9 mouse cellular contexts compared by ENCODE assay signal in genomic region chr7:19341250-19341649, GRCm38 (mm10). TPM values are rescaled to one million over a fixed set of nuclear protein-coding genes. Genes with fewer than 3 reads are reported as not detected.
A peak's percentile ranks its signal among the peaks of the same experiment; 100 is the strongest.
DNase-seq lines count a peak whose midpoint lies in the region; ATAC-seq and TF ChIP-seq lines count a peak whose summit lies in the region.
"Had no signal": no experiment of that assay in that cellular context is flagged by ENCODE, and none has a peak within 500 bp of the region (broad histone marks: within the 10 kb centered on the region; RNA-seq: fewer than 3 reads in every experiment).

No protein-coding gene starts in this region.

- WGBS in kidney, embryonic 16.5 days = 18% methylated on average over 10 of the region's 10 CpGs
- WGBS in embryonic facial prominence, embryonic 15.5 days = 22% methylated on average over 10 of the region's 10 CpGs
- WGBS in hindbrain, embryonic 15.5 days = 23% methylated on average over 10 of the region's 10 CpGs

- peak overlapping the region; percentile 50 for H3K4me3 ChIP-seq in kidney, embryonic 16.5 days (ENCODE audit: low read length)
- H3K4me3 ChIP-seq in embryonic facial prominence, embryonic 15.5 days (replicated peaks) = no peak overlapping the region
- H3K4me3 ChIP-seq in hindbrain, embryonic 15.5 days = peak overlapping the region; percentile 45
- H3K4me3 ChIP-seq in myocyte = peak overlapping the region; percentile 20

- H3K79me2 ChIP-seq in myocyte (ENCODE audit: control insufficient read depth, insufficient read depth) = no peaks in the 10 kb centered on the region

- H3K4me2 ChIP-seq in kidney, embryonic 16.5 days (replicated peaks; ENCODE audit: low read depth, low read length) = peak overlapping the region; percentile 87
- peak overlapping the region; percentile 91 for H3K4me2 ChIP-seq in embryonic facial prominence, embryonic 15.5 days (replicated peaks)
- peak overlapping the region; percentile 95 for H3K4me2 ChIP-seq in hindbrain, embryonic 15.5 days
- H3K4me2 ChIP-seq in myocyte (ENCODE audit: low read depth) = peak overlapping the region; percentile 86

- no peaks in the 10 kb centered on the region for H3K9me3 ChIP-seq in kidney, embryonic 16.5 days (ENCODE audit: low read length)
- no peaks in the 10 kb centered on the region for H3K9me3 ChIP-seq in embryonic facial prominence, embryonic 15.5 days (replicated peaks)
- H3K9me3 ChIP-seq in hindbrain, embryonic 15.5 days = no peaks in the 10 kb centered on the region

- peak overlapping the region; percentile 61; the same call in 1 of the 2 replicates for H3K9ac ChIP-seq in kidney, embryonic 16.5 days (replicated peaks; ENCODE audit: low read length)
- H3K9ac ChIP-seq in embryonic facial prominence, embryonic 15.5 days = no peak overlapping the region
- no peak overlapping the region for H3K9ac ChIP-seq in hindbrain, embryonic 15.5 days

- no peak for ATAC-seq in kidney, embryonic 16.5 days (ENCODE audit: low FRiP score, low TSS enrichment)
- no peak for ATAC-seq in embryonic facial prominence, embryonic 15.5 days (ENCODE audit: insufficient number of reproducible peaks, low FRiP score, low TSS enrichment, low read depth)
- no peak for ATAC-seq in hindbrain, embryonic 15.5 days (ENCODE audit: low FRiP score, low read depth)

- peaks cover 38% of the 10 kb centered on the region for H3K4me1 ChIP-seq in kidney, embryonic 16.5 days (ENCODE audit: insufficient read depth, low read length)
- H3K4me1 ChIP-seq in embryonic facial prominence, embryonic 15.5 days = peaks cover 39% of the 10 kb centered on the region
- peaks cover 44% of the 10 kb centered on the region for H3K4me1 ChIP-seq in hindbrain, embryonic 15.5 days (replicated peaks)

- H3ac ChIP-seq in myocyte (ENCODE audit: control insufficient read depth, insufficient read length) = no peak overlapping the region

- no peak for DNase-seq in kidney, adult 8-10 months
- no peak for DNase-seq in adrenal gland, postnatal 36 days
- no peak for DNase-seq in urinary bladder, postnatal 25 days (ENCODE audit: low spot score)
- no peak for DNase-seq in embryo, embryonic 10 days (ENCODE audit: low spot score)

- no peak for TF ChIP-seq POLR2A in myocyte (IDR thresholded peaks at IDR 0.05; ENCODE audit: insufficient read length, low read depth)

- no peaks in the 10 kb centered on the region for H3K36me3 ChIP-seq in kidney, embryonic 16.5 days (ENCODE audit: insufficient read depth, low read length)
- no peaks in the 10 kb centered on the region for H3K36me3 ChIP-seq in embryonic facial prominence, embryonic 15.5 days
- no peaks in the 10 kb centered on the region for H3K36me3 ChIP-seq in hindbrain, embryonic 15.5 days
- no peaks in the 10 kb centered on the region for H3K36me3 ChIP-seq in myocyte (ENCODE audit: control insufficient read depth, insufficient read depth)

- H3K27ac ChIP-seq in kidney, embryonic 16.5 days (ENCODE audit: low read length) = no peak overlapping the region
- no peak overlapping the region for H3K27ac ChIP-seq in embryonic facial prominence, embryonic 15.5 days (replicated peaks)
- no peak overlapping the region for H3K27ac ChIP-seq in hindbrain, embryonic 15.5 days (replicated peaks)

- H3K27me3 ChIP-seq in kidney, embryonic 16.5 days (ENCODE audit: insufficient read depth, low read length) = peaks cover 13% of the 10 kb centered on the region
- peaks cover 11% of the 10 kb centered on the region; the same call in 1 of the 2 replicates for H3K27me3 ChIP-seq in embryonic facial prominence, embryonic 15.5 days
- H3K27me3 ChIP-seq in hindbrain, embryonic 15.5 days = 0 out of 2 replicates have a peak, but pooled peaks cover 14% of the 10 kb centered on the region
- no peaks in the 10 kb centered on the region for H3K27me3 ChIP-seq in myocyte (ENCODE audit: control insufficient read depth, insufficient read depth, insufficient read length)

TF ChIP-seq in myocyte, 11 proteins besides CTCF, POLR2A, EP300 and RAD21:
- no peak for TF ChIP-seq TCF12 (IDR thresholded peaks at IDR 0.05; ENCODE audit: insufficient read depth, poor library complexity, severe bottlenecking)
- no peak for TF ChIP-seq REST (IDR thresholded peaks at IDR 0.05; ENCODE audit: insufficient read depth, insufficient read length)
- TF ChIP-seq MYOG (IDR thresholded peaks at IDR 0.05; ENCODE audit: control insufficient read depth in 1 of 3, insufficient read depth in 1 of 3, insufficient read length in 2 of 3, low read depth in 2 of 3) = no peak
- TF ChIP-seq TCF3 (IDR thresholded peaks at IDR 0.05; ENCODE audit: insufficient read length, low read depth) = no peak
- no peak for TF ChIP-seq SRF (IDR thresholded peaks at IDR 0.05; ENCODE audit: control insufficient read depth, insufficient read length, low read depth)
- TF ChIP-seq USF1 (IDR thresholded peaks at IDR 0.05; ENCODE audit: low read depth) = no peak
- no peak for TF ChIP-seq MYOD1 (IDR thresholded peaks at IDR 0.05; ENCODE audit: control insufficient read depth in 1 of 3, insufficient read length in 2 of 3, low read depth in 2 of 3)
- TF ChIP-seq MAX (IDR thresholded peaks at IDR 0.05; ENCODE audit: low read depth) = no peak
- no peak for TF ChIP-seq POLR2AphosphoS2 (IDR thresholded peaks at IDR 0.05; ENCODE audit: insufficient read length, low read depth)
- TF ChIP-seq CEBPB (IDR thresholded peaks at IDR 0.05; ENCODE audit: insufficient read depth, poor library complexity, severe bottlenecking) = no peak
- TF ChIP-seq E2F4 (IDR thresholded peaks at IDR 0.05; ENCODE audit: insufficient read depth) = no peak

RNA-seq across cellular contexts. Expression of gene Ercc1, which starts 3.3 kb away (rescaled TPM):
- polyA plus RNA-seq in kidney, embryonic 16.5 days (2015; fragmentation: Nextera tagmentation; extraction: Ambion mirVana) = 81.8 and 86.1 TPM in 2 replicates
- 83.0 and 85.5 TPM in 2 replicates for polyA plus RNA-seq in embryonic facial prominence, embryonic 15.5 days (2015; fragmentation: Nextera tagmentation; extraction: Ambion mirVana)
- polyA plus RNA-seq in hindbrain, embryonic 15.5 days (2015; fragmentation: Nextera tagmentation; extraction: Ambion mirVana) = 84.8 and 88.9 TPM in 2 replicates
- polyA plus RNA-seq in myocyte (2012; fragmentation: generic; extraction: Trizol) = 83.1 TPM
- total RNA-seq in adrenal gland, postnatal 36 days (2021) = 10 to 100 TPM; 33.0 to 38.8 TPM

RNA-seq across cellular contexts. Expression of gene Cd3eap, which starts 18.0 kb away (rescaled TPM):
- 25.0 and 27.7 TPM in 2 replicates for polyA plus RNA-seq in kidney, embryonic 16.5 days (2015; fragmentation: Nextera tagmentation; extraction: Ambion mirVana)
- 30.4 and 32.0 TPM in 2 replicates for polyA plus RNA-seq in embryonic facial prominence, embryonic 15.5 days (2015; fragmentation: Nextera tagmentation; extraction: Ambion mirVana)
- polyA plus RNA-seq in hindbrain, embryonic 15.5 days (2015; fragmentation: Nextera tagmentation; extraction: Ambion mirVana) = 21.2 and 22.5 TPM in 2 replicates
- polyA plus RNA-seq in myocyte (2012; fragmentation: generic; extraction: Trizol) = 13.7 TPM
- total RNA-seq in adrenal gland, postnatal 36 days (2021) = 10 to 100 TPM; 11.3 to 12.8 TPM

RNA-seq across cellular contexts. Expression of gene Ppp1r13l, which starts 18.3 kb away (rescaled TPM):
- polyA plus RNA-seq in kidney, embryonic 16.5 days (2015; fragmentation: Nextera tagmentation; extraction: Ambion mirVana) = 3.3 and 4.0 TPM in 2 replicates
- 17.2 and 22.7 TPM in 2 replicates for polyA plus RNA-seq in embryonic facial prominence, embryonic 15.5 days (2015; fragmentation: Nextera tagmentation; extraction: Ambion mirVana)
- polyA plus RNA-seq in hindbrain, embryonic 15.5 days (2015; fragmentation: Nextera tagmentation; extraction: Ambion mirVana) = 2.6 and 3.0 TPM in 2 replicates
- 36.0 TPM for polyA plus RNA-seq in myocyte (2012; fragmentation: generic; extraction: Trizol)
- total RNA-seq in adrenal gland, postnatal 36 days (2021) = 1 to 10 TPM; 5.8 to 8.9 TPM

RNA-seq across cellular contexts. Expression of gene Fosb, which starts 31.4 kb away (rescaled TPM):
- polyA plus RNA-seq in kidney, embryonic 16.5 days (2015; fragmentation: Nextera tagmentation; extraction: Ambion mirVana) = 0.17 and 0.22 TPM in 2 replicates
- polyA plus RNA-seq in embryonic facial prominence, embryonic 15.5 days (2015; fragmentation: Nextera tagmentation; extraction: Ambion mirVana) = 0.21 and 0.69 TPM in 2 replicates
- 0.08 and 0.14 TPM in 2 replicates for polyA plus RNA-seq in hindbrain, embryonic 15.5 days (2015; fragmentation: Nextera tagmentation; extraction: Ambion mirVana)
- 0.82 TPM for polyA plus RNA-seq in myocyte (2012; fragmentation: generic; extraction: Trizol)
- 10 to 100 TPM; 11.2 to 23.6 TPM for total RNA-seq in adrenal gland, postnatal 36 days (2021)
- polyA plus RNA-seq: limb, embryonic 11.5 days had no signal

RNA-seq across cellular contexts. Expression of gene Ercc2, which starts 40.6 kb away (rescaled TPM):
- 16.7 and 19.0 TPM in 2 replicates for polyA plus RNA-seq in kidney, embryonic 16.5 days (2015; fragmentation: Nextera tagmentation; extraction: Ambion mirVana)
- 16.9 and 18.3 TPM in 2 replicates for polyA plus RNA-seq in embryonic facial prominence, embryonic 15.5 days (2015; fragmentation: Nextera tagmentation; extraction: Ambion mirVana)
- polyA plus RNA-seq in hindbrain, embryonic 15.5 days (2015; fragmentation: Nextera tagmentation; extraction: Ambion mirVana) = 23.8 and 24.4 TPM in 2 replicates
- 11.5 TPM for polyA plus RNA-seq in myocyte (2012; fragmentation: generic; extraction: Trizol)
- total RNA-seq in adrenal gland, postnatal 36 days (2021) = 10 to 100 TPM; 29.7 to 32.8 TPM
